Mouse (Mus musculus) hindbrain, embryonic 15.5 days (tissue): ENCODE results near the gene Fbn1. TPM values are rescaled to one million over a fixed set of nuclear protein-coding genes. Genes with fewer than 3 reads are reported as not detected.
"Not testable (repeated sequence)": the region's sequence is repeated elsewhere in the genome, so short reads cannot be mapped to it uniquely, and the experiment has no call there.

ENCODE experiments used
- ATAC-seq: fragments of 200-750 bp; cut with Nextera tagmentation; 2 replicates; pipeline ENCODE4 v1.8.0; 2017; ENCODE audit warnings: low read depth, moderate number of reproducible peaks, moderate TSS enrichment; ENCODE audit not compliant: low FRiP score
- H3K27ac ChIP-seq: fragments of 300-500 bp; sonication (generic); replicated peaks from 2 replicates; pipeline ENCODE4 v1.5.1; 2015; ENCODE audit warnings: mild to moderate bottlenecking, inconsistent platforms
- H3K27me3 ChIP-seq: fragments of 300-500 bp; sonication (generic); 2 replicates; pipeline ENCODE4 v1.6.1; 2015; ENCODE audit warnings: control low read depth, inconsistent platforms
- H3K36me3 ChIP-seq: fragments of 300-500 bp; sonication (generic); 2 replicates; pipeline ENCODE4 v1.6.1; 2015; ENCODE audit warnings: control low read depth, inconsistent platforms
- H3K4me1 ChIP-seq: fragments of 300-500 bp; sonication (generic); replicated peaks from 2 replicates; pipeline ENCODE4 v1.6.1; 2015; ENCODE audit warnings: control low read depth, inconsistent platforms
- H3K4me2 ChIP-seq: fragments of 300-500 bp; sonication (generic); 2 replicates; pipeline ENCODE4 v1.6.1; 2015; ENCODE audit warnings: moderate library complexity, mild to moderate bottlenecking, inconsistent platforms
- H3K4me3 ChIP-seq: fragments of 300-500 bp; sonication (generic); 2 replicates; pipeline ENCODE4 v1.5.1; 2015; ENCODE audit warnings: mild to moderate bottlenecking, inconsistent platforms
- H3K9ac ChIP-seq: fragments of 300-500 bp; sonication (generic); 2 replicates; pipeline ENCODE4 v1.6.1; 2015; ENCODE audit warnings: inconsistent platforms
- H3K9me3 ChIP-seq: fragments of 300-500 bp; sonication (generic); 2 replicates; pipeline ENCODE4 v1.6.1; 2016; ENCODE audit warnings: control low read depth, inconsistent platforms
- WGBS: fragments of 180-500 bp; shearing (Covaris S2); methylation state at CpG from one replicate; pipeline ENCODE4 v1.1.7; 2015; 5-methylcytosine and 5-hydroxymethylcytosine counted together
- polyA plus RNA-seq: library from polyadenylated mRNA; unstranded; fragments of >200 nt; fragmentation: Nextera tagmentation; extraction: Ambion mirVana; gene quantifications from 2 replicates; pipeline ENCODE4 v1.2.1, GENCODE M21; 2015

Fbn1 gene
- polyA plus RNA-seq, 1 experiment from 2014 or later: 2.8 TPM

DNA sequence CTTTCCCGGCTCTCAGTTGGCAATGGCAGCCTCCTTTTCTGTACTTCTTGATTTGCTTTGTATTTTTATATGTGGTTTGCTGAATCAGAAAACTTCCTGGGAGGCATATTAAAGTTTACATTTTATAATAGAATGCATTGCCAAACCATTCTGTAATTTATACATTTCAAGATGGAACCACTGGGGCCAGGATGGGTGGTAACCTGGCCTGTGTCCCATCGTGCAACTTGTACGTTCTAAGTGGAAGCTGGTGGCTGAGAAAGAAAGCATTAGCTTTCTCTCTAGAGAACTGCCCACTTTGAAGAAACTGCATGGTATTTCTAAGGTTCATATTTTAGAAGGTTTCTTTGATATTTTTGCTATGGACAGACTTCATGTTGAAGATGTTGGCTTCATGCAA lies 212.3 kb downstream of the Fbn1 start:
- Histone ChIP-seq H3K27me3 (no peaks in the 10 kb centered on the region), H3K36me3 (0 out of 2 replicates have a peak, but pooled peaks cover 1% of the 10 kb centered on the region), H3K4me3 (no peak overlapping the region), H3K9me3 (no peaks in the 10 kb centered on the region), H3K4me2 (no peak overlapping the region), H3K27ac (no peak overlapping the region), H3K9ac (no peak overlapping the region), H3K4me1 (no peaks in the 10 kb centered on the region; the same call in 1 of the 2 replicates)
- no peak for ATAC-seq
- 95% methylated on average over 3 of the region's 3 CpGs for WGBS

DNA sequence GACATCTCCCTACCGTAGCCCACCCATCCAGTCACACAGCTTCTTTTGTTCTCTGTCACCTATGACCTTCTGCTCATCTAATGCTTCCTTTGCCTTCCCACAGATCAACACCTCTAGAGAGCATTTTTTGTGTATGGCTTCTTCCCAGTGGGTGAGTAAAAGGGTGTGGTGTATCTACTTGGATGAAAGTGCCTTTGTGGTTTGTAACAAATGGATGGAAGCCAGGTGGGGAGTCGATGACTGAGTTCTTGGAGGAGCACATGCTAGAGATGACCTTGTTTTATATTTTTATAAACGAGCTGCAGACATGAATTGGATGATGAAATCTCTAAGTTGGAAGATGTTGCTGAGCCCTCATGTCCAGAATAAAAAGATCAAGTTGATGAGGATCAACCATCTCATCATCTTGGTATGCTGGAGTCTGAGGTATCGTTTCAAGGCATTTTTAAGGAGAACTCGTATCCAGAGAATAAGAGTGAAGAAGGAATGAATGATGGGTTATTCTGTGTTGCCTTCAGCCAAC lies 213.8 kb downstream of the Fbn1 start:
- Histone ChIP-seq H3K9me3 (no peaks in the 10 kb centered on the region), H3K36me3 (no peaks in the 10 kb centered on the region), H3K4me3 (no peak overlapping the region), H3K9ac (no peak overlapping the region), H3K4me1 (no peaks in the 10 kb centered on the region; the same call in 1 of the 2 replicates), H3K27me3 (no peaks in the 10 kb centered on the region), H3K4me2 (no peak overlapping the region), H3K27ac (no peak overlapping the region)
- WGBS: 84% methylated on average over 5 of the region's 5 CpGs
- ATAC-seq: no peak

DNA sequence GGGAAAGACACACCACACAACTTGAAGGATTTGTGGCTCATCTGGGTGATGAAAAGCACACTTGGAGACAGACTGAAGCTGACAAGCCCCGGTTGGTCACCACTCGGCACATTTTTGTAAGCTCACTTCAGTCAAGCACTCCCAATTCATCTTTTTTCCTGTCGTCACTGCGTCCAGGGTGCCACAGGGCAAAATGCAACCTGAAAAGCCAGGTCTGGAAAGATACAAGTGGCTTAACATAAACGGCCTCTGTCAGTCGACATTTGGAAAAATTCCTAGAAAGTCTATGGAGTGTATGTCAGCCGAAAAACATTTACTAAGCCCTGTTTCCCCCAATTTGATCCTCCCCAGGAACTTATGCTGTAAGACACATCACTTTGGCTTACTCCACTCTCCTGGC lies 215.2 kb downstream of the Fbn1 start:
- Histone ChIP-seq H3K27ac (no peak overlapping the region), H3K4me1 (no peaks in the 10 kb centered on the region; the same call in 1 of the 2 replicates), H3K36me3 (no peaks in the 10 kb centered on the region), H3K4me3 (no peak overlapping the region), H3K9ac (no peak overlapping the region), H3K9me3 (no peaks in the 10 kb centered on the region), H3K4me2 (no peak overlapping the region), H3K27me3 (no peaks in the 10 kb centered on the region)
- ATAC-seq: no peak
- WGBS: 92% methylated on average over 7 of the region's 7 CpGs

DNA sequence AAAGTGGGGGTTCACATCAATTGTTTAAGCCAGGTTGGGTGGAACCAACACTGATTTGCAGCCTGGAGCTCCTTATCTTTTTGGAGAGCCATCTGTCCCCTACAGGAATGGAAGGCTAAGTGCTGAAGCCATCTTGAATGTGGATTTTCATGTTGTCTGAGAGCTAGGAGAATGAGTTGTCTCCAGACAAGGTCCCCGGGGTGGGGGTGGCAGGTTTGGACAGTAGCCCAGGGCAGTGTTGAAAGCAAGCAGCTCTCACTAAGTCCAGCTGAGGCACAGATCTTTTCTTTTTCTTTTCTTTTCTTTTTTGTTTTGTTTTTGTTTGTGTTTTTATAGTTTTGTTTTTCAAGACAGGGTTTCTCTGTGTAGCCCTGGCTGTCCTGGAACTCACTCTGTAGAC lies 216.7 kb downstream of the Fbn1 start:
- Histone ChIP-seq H3K27ac (no peak overlapping the region), H3K4me1 (no peaks in the 10 kb centered on the region; the same call in 1 of the 2 replicates), H3K4me3 (no peak overlapping the region), H3K36me3 (no peaks in the 10 kb centered on the region), H3K27me3 (no peaks in the 10 kb centered on the region), H3K9me3 (no peaks in the 10 kb centered on the region), H3K9ac (no peak overlapping the region), H3K4me2 (no peak overlapping the region)
- 79% methylated on average over 1 of the region's 1 CpGs for WGBS
- no peak for ATAC-seq

DNA sequence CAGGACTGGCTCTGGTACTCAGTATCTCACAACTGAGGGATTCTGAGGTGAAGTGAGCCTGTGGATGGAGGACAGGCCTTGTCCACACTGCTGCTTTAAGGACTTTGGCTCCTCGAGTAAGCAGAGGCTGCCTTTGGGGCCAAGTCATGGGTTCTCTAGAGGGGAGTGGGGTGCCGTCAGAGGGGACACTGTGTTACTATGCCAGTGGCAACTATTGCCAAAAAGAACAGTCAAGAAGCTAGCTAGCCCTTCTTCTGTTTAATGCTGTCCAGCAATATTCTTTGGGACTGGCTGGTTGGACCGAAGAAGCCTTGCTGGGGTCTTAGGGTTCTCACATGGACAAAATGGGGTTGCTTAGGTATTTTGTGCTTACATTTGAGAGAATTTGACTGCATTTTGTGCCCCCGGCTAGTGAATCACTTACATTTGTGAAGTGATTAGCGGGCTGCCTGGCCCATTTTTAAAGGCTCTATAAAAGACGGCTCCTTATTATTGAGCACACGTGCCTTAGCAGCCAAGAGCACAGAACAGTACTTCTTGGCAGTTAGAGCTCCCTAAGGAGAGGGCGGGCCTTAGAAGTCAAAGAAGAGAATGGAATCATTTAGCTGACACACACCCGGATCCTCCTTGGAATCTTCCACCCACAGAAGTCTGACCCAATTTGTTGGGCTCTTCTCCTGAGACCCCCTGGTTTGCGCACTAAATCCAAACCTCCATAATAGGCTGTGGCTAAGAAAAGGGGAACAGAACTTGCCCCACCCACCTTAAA lies 217.4 kb downstream of the Fbn1 start:
- Histone ChIP-seq H3K9ac (no peak overlapping the region), H3K36me3 (no peaks in the 10 kb centered on the region), H3K4me3 (no peak overlapping the region), H3K4me2 (no peak overlapping the region), H3K27ac (no peak overlapping the region), H3K9me3 (no peaks in the 10 kb centered on the region), H3K4me1 (no peaks in the 10 kb centered on the region; the same call in 1 of the 2 replicates), H3K27me3 (no peaks in the 10 kb centered on the region)
- WGBS: 66% methylated on average over 10 of the region's 10 CpGs
- ATAC-seq: peak; percentile 71; the same call in 1 of the 2 replicates

DNA sequence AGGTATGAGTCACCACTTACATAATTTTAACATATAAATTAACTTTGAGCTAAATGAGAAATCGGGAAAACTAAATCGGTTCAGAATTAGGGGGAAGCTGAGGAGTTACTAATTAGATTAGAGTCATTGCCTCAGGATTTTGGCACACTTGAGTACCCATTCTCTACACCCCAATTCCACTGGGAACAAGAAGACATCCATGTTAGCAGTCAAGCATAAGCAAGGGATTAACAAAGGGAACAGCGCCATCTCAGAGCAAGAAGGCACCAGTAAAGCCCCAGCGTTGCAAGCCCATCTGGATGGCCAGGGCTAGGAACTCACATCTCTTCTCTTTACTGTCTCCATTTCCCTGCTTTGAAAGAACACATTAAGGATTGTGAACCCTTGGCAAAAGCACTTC lies 222.0 kb downstream of the Fbn1 start:
- Histone ChIP-seq H3K27ac (no peak overlapping the region), H3K9me3 (no peaks in the 10 kb centered on the region), H3K4me3 (no peak overlapping the region), H3K36me3 (no peaks in the 10 kb centered on the region), H3K9ac (no peak overlapping the region), H3K4me1 (no peaks in the 10 kb centered on the region; the same call in 1 of the 2 replicates), H3K27me3 (no peaks in the 10 kb centered on the region), H3K4me2 (no peak overlapping the region)
- ATAC-seq: no peak
- WGBS: 63% methylated on average over 4 of the region's 4 CpGs

DNA sequence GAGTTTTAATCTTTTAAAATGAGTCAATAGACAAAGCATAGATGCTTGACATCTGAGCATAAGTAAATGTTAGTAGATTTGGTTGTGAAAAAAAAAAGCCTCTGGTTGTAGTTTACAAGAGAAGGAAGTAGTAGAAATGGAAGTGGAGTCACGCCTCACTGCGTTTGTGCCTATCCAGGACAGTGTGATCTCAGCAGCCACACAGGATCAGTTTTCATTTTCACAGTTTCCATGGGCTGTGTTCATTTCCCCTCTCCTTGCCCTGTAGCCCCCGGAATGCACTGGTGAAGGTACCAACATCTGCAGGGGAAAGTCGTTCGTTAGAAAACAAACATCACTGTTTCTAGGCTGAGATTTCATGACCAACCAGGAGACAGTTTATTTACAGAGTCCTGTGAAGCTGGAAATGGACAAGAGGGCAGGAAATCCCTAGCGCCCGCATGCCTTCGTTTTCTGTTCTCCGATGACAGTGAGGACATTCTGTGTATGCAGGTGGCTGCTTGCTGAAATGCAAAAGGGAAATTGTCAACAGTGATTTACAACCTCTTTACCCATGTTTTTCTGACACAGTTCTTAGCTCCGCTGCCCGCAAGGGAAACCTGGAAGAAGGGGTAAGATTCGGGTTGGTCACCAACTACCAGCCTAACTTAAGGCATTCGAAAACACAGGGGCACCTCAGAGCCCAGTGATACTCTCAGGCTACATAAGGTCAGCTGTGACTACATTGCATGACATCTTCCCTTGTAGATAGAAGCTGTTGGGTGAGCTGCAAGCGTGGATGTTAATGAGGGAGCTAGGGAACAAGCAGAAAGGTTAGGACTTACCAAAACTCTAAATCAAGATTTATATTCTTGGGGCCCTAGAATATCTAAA lies 225.2 kb downstream of the Fbn1 start:
- Histone ChIP-seq H3K4me3 (no peak overlapping the region), H3K9me3 (no peaks in the 10 kb centered on the region), H3K36me3 (no peaks in the 10 kb centered on the region), H3K9ac (no peak overlapping the region), H3K4me2 (no peak overlapping the region), H3K27ac (no peak overlapping the region), H3K4me1 (no peaks in the 10 kb centered on the region), H3K27me3 (no peaks in the 10 kb centered on the region)
- no peak for ATAC-seq
- WGBS: 76% methylated on average over 14 of the region's 14 CpGs

DNA sequence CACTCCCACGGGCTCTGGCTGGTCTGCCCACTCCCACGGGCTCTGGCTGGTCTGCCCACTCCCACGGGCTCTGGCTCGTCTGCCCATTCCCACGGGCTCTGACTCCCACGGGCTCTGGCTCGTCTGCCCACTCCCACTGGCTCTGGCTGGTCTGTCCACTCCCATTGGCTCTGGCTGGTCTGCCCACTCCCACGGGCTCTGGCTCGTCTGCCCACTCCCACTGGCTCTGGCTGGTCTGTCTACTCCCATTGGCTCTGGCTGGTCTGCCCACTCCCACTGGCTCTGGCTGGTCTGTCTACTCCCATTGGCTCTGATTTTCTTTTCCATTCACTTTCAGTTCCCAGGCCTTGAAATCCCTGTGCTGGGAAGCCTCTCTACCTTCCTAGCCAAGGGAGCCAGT lies 227.8 kb downstream of the Fbn1 start:
- not testable (repeated sequence) for H3K9ac ChIP-seq, H3K27ac ChIP-seq, ATAC-seq, H3K4me3 ChIP-seq, H3K4me2 ChIP-seq, H3K36me3 ChIP-seq, H3K27me3 ChIP-seq, H3K9me3 ChIP-seq, H3K4me1 ChIP-seq
- 83% methylated on average over 9 of the region's 9 CpGs for WGBS

DNA sequence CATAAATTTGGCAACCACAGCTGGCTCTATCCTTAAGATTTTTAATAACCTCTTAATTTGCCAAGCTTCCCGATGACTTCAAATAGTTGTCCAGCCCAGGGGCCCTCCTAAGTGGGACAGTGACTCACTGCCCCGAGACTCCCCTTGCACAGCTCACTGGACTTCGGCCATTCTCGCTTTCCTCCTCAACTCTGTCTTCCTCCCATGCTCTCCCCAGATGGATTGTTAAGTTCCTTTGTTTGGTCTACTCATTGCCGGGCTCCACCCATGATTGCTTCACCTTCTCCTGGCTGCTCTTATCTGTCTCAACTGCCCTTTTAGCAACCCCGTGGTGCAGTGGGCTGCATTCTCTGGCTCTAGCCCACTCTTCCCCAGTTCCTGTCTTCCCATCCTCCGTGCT lies 229.3 kb downstream of the Fbn1 start:
- Histone ChIP-seq H3K27ac (no peak overlapping the region), H3K4me3 (no peak overlapping the region), H3K9me3 (no peaks in the 10 kb centered on the region), H3K27me3 (no peaks in the 10 kb centered on the region), H3K36me3 (no peaks in the 10 kb centered on the region), H3K9ac (no peak overlapping the region), H3K4me1 (no peaks in the 10 kb centered on the region), H3K4me2 (no peak overlapping the region)
- ATAC-seq: no peak
- WGBS: 81% methylated on average over 7 of the region's 7 CpGs

DNA sequence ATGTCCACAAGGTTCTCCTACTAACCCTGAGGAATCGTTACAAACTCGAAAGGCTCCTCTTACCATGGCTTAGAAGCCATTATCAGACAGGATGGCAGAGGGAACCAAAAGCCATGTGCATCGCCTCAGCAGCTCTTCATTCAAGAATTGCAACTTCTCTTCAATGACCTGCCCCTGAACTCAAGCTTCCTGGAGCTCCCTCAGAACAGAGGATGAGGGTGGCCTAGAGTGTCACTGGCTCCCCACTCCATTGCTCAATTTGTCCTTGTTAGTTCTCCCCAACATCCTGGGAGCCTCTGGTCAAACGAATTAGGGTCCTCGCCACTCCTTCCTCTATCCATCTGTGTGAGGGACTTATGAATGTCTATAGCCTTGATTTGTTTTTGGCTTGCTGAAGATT lies 231.1 kb downstream of the Fbn1 start:
- no peaks in the 10 kb centered on the region for H3K27me3 ChIP-seq
- H3K27ac ChIP-seq: no peak overlapping the region
- no peaks in the 10 kb centered on the region for H3K9me3 ChIP-seq
- no peak for ATAC-seq
- WGBS: 97% methylated on average over 5 of the region's 5 CpGs
- H3K4me1 ChIP-seq: no peaks in the 10 kb centered on the region
- H3K4me3 ChIP-seq: no peak overlapping the region
- H3K9ac ChIP-seq: no peak overlapping the region
- H3K4me2 ChIP-seq: no peak overlapping the region
- H3K36me3 ChIP-seq: no peaks in the 10 kb centered on the region

DNA sequence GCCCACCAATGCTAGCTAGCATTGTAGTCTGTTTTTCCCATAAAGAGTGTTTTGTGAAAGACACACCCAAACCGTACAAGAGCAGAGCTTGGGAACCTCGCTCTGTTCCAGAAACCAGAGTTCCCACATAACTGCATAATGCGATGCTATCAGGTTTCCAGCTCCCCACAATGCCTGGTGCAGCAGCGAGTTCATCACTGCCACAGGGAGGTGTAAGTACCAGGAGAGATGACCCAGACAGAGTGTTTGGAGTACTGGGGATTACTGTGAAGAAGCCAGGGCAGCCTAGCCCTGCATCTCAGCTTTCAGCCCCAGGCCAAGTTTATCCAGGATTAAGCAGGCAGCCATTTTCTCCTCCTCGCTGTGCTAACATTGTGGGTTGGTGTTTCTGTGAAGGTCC lies 232.2 kb downstream of the Fbn1 start:
- no peaks in the 10 kb centered on the region for H3K9me3 ChIP-seq
- H3K27ac ChIP-seq: no peak overlapping the region
- H3K36me3 ChIP-seq: no peaks in the 10 kb centered on the region
- H3K4me1 ChIP-seq: no peaks in the 10 kb centered on the region
- H3K9ac ChIP-seq: no peak overlapping the region
- 71% methylated on average over 5 of the region's 5 CpGs for WGBS
- no peak overlapping the region for H3K4me2 ChIP-seq
- no peak for ATAC-seq
- no peak overlapping the region for H3K4me3 ChIP-seq
- H3K27me3 ChIP-seq: no peaks in the 10 kb centered on the region

DNA sequence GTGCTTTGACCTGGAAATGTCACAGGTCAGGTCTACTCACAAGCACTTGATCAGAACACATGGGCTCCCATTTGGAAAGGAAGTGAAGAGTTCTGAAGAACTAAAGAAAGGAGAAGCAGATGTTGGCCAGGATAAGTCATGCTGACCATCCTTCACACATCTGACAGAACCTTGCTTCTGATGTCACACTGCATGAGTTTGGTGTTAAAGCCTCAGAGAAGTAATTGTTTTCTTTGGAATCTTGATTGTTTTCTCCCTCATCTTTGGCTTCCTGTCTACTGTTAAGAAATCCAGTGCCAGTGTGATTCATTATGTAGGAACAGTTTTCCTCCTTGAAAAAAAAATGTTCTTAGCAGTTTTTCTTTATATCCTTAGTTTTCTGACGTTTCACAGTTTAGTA lies 238.9 kb downstream of the Fbn1 start:
- Histone ChIP-seq H3K9me3 (no peaks in the 10 kb centered on the region), H3K36me3 (no peaks in the 10 kb centered on the region), H3K4me2 (no peak overlapping the region), H3K27ac (no peak overlapping the region), H3K4me1 (no peaks in the 10 kb centered on the region), H3K4me3 (no peak overlapping the region), H3K27me3 (no peaks in the 10 kb centered on the region), H3K9ac (no peak overlapping the region)
- ATAC-seq: no peak
- WGBS: 77% methylated on average over 1 of the region's 1 CpGs
